Mouse (Mus musculus) ES-E14 (cell line): ENCODE measurements at regions not wholly inside any gene's neighbourhood (a gene's known extent, or its start where the extent isn't known, plus 50 kb on each side); places are given as distances from the start of the nearest gene placed in this dataset.

Experiments used
- DNase-seq: peaks from one replicate; pipeline ENCODE4 v3.0.0-alpha.2; 2013; ENCODE audit warnings: low read depth, low spot score
- H3K27ac ChIP-seq: 2 replicates; pipeline ENCODE4 v1.5.1; 2012; ENCODE audit warnings: low read depth, mild to moderate bottlenecking, low read length, moderate library complexity, mixed read lengths; ENCODE audit not compliant: poor library complexity, insufficient read depth, severe bottlenecking
- H3K36me3 ChIP-seq: 2 replicates; pipeline ENCODE4 v1.6.1; 2012; ENCODE audit warnings: mild to moderate bottlenecking, low read length, moderate library complexity, mixed read lengths; ENCODE audit not compliant: control insufficient read depth, poor library complexity, insufficient read depth, severe bottlenecking
- H3K4me1 ChIP-seq, 2 experiments: fragments of 150-350 bp in 1 of 2; sonication (generic) in 1 of 2; 2 replicates each; pipeline ENCODE4 v1.6.1; 2012; ENCODE audit warnings: low read length in 2 of 2, mild to moderate bottlenecking in 1 of 2, mixed read lengths in 1 of 2; ENCODE audit not compliant: control insufficient read depth in 2 of 2, insufficient read depth in 2 of 2, poor library complexity in 1 of 2
- H3K4me3 ChIP-seq, 2 experiments: fragments of 150-350 bp in 1 of 2; sonication (generic) in 1 of 2; 2 replicates each; pipeline ENCODE4 v1.5.1; 2012; ENCODE audit warnings: low read length in 2 of 2, low read depth in 1 of 2, mild to moderate bottlenecking in 1 of 2, mixed read lengths in 1 of 2; ENCODE audit not compliant: insufficient read depth in 1 of 2, poor library complexity in 1 of 2, severe bottlenecking in 1 of 2
- H3K9ac ChIP-seq: 2 replicates; pipeline ENCODE4 v1.6.1; 2012; ENCODE audit warnings: low read depth, mild to moderate bottlenecking, low read length, mixed read lengths; ENCODE audit not compliant: poor library complexity, insufficient read depth, severe bottlenecking
- H3K9me3 ChIP-seq: fragments of 150-350 bp; sonication (generic); 2 replicates; pipeline ENCODE4 v1.6.1; 2012; ENCODE audit warnings: low read depth, mild to moderate bottlenecking, low read length; ENCODE audit not compliant: control insufficient read depth, insufficient read depth
- CHD2 ChIP-seq: IDR thresholded peaks from 2 replicates; pipeline ENCODE4 v1.6.1; 2014; ENCODE audit warnings: mild to moderate bottlenecking, low read depth, low read length, inconsistent platforms
- HCFC1 ChIP-seq: IDR thresholded peaks from 2 replicates; pipeline ENCODE4 v1.6.1; 2012; ENCODE audit warnings: low read length, inconsistent platforms, borderline replicate concordance; ENCODE audit not compliant: insufficient read depth
- MAFK ChIP-seq: IDR thresholded peaks from 2 replicates; pipeline ENCODE4 v1.6.1; 2014; ENCODE audit warnings: mild to moderate bottlenecking, low read depth, low read length, inconsistent platforms; ENCODE audit not compliant: insufficient read depth
- ZC3H11A ChIP-seq: IDR thresholded peaks from 2 replicates; pipeline ENCODE4 v1.6.1; 2012; ENCODE audit warnings: low read depth, mild to moderate bottlenecking, inconsistent platforms, low read length, borderline replicate concordance
- ZNF384 ChIP-seq: IDR thresholded peaks from 2 replicates; pipeline ENCODE4 v1.6.1; 2012; ENCODE audit warnings: low read depth, low read length, inconsistent platforms
- in situ Hi-C, 2 experiments: fragments of 600-800 bp; cut with MboI; formaldehyde crosslinking; loops; one replicate each; pipeline ENCODE4 v1.15.1; 2025; ENCODE audit warnings: low sequenced_read_pairs in 2 of 2, inconsistent platforms in 1 of 2; ENCODE audit not compliant: unreplicated experiment in 2 of 2

GRCm38 (mm10) chr17:27356862-27357261, 152.6 kb upstream of the Lemd2 start:
- H3K4me1 ChIP-seq = no peaks in the 10 kb centered on the region
- no peak for TF ChIP-seq MAFK
- no peak for TF ChIP-seq HCFC1
- TF ChIP-seq ZNF384 = no peak
- TF ChIP-seq CHD2 = no peak
- no peak for TF ChIP-seq ZC3H11A
- H3K4me3 ChIP-seq = no peak overlapping the region
- peaks cover 23% of the 10 kb centered on the region for H3K9me3 ChIP-seq
- in situ Hi-C loops = loop anchor here in 1 of 2 experiments (5.0 kb wide), 1 partner anchor 85 kb away; no protein-coding TSS in a partner anchor
- no peaks in the 10 kb centered on the region for H3K36me3 ChIP-seq
- H3K9ac ChIP-seq = no peak overlapping the region
- no peak overlapping the region for H3K27ac ChIP-seq
- no peak for DNase-seq

GRCm38 (mm10) chr17:27355717-27356116, 151.4 kb upstream of the Lemd2 start:
- Histone ChIP-seq H3K4me3 (no peak overlapping the region), H3K9ac (no peak overlapping the region), H3K27ac (no peak overlapping the region), H3K4me1 (no peaks in the 10 kb centered on the region), H3K36me3 (no peaks in the 10 kb centered on the region), H3K9me3 (peaks cover 24% of the 10 kb centered on the region)
- in situ Hi-C loops = loop anchor here in 1 of 2 experiments (5.0 kb wide), 1 partner anchor 83 kb away; no protein-coding TSS in a partner anchor
- DNase-seq = no peak
- no peak for TF ChIP-seq CHD2
- TF ChIP-seq ZC3H11A = no peak
- no peak for TF ChIP-seq MAFK
- TF ChIP-seq ZNF384 = no peak
- no peak for TF ChIP-seq HCFC1

- no peak for DNase-seq
- H3K27ac ChIP-seq = no peak overlapping the region
- no peaks in the 10 kb centered on the region for H3K4me1 ChIP-seq
- no peaks in the 10 kb centered on the region for H3K36me3 ChIP-seq
- in situ Hi-C loops = loop anchor here in 1 of 2 experiments (5.0 kb wide), 1 partner anchor 83 kb away; no protein-coding TSS in a partner anchor
- no peak overlapping the region for H3K4me3 ChIP-seq
- no peak overlapping the region for H3K9ac ChIP-seq
- H3K9me3 ChIP-seq = peaks cover 30% of the 10 kb centered on the region
- TF ChIP-seq ZNF384 = no peak
- no peak for TF ChIP-seq MAFK
- no peak for TF ChIP-seq HCFC1
Measured at GRCm38 (mm10) chr17:27355056-27355455, 150.8 kb upstream of the Lemd2 start.

- no peak for DNase-seq
- no peak overlapping the region for H3K27ac ChIP-seq
- H3K4me1 ChIP-seq = no peaks in the 10 kb centered on the region
- no peak for TF ChIP-seq ZNF384
- TF ChIP-seq HCFC1 = no peak
- no peak for TF ChIP-seq ZC3H11A
- in situ Hi-C loops = loop anchor here in 1 of 2 experiments (5.0 kb wide), 1 partner anchor 78 kb away; no protein-coding TSS in a partner anchor
- H3K36me3 ChIP-seq = no peaks in the 10 kb centered on the region
- peaks cover 30% of the 10 kb centered on the region; the same call in 1 of the 2 replicates for H3K9me3 ChIP-seq
- no peak overlapping the region for H3K4me3 ChIP-seq
- H3K9ac ChIP-seq = no peak overlapping the region
Measured at GRCm38 (mm10) chr17:27349911-27350310, 145.6 kb upstream of the Lemd2 start.

GRCm38 (mm10) chr17:27349432-27349831, 145.2 kb upstream of the Lemd2 start:
- Histone ChIP-seq H3K9ac (no peak overlapping the region), H3K4me1 (no peaks in the 10 kb centered on the region), H3K4me3 (no peak overlapping the region), H3K27ac (no peak overlapping the region), H3K9me3 (peaks cover 29% of the 10 kb centered on the region; the same call in 1 of the 2 replicates), H3K36me3 (no peaks in the 10 kb centered on the region)
- TF ChIP-seq MAFK = no peak
- no peak for TF ChIP-seq ZNF384
- TF ChIP-seq HCFC1 = no peak
- TF ChIP-seq CHD2 = no peak
- no peak for TF ChIP-seq ZC3H11A
- DNase-seq = no peak
- in situ Hi-C loops = loop anchor here in 1 of 2 experiments (5.0 kb wide), 1 partner anchor 77 kb away; no protein-coding TSS in a partner anchor
